Mouse (Mus musculus): Measurements from ENCODE around the gene Rhod. TPM values are rescaled to one million over a fixed set of nuclear protein-coding genes. Genes with fewer than 3 reads are reported as not detected.

Gene Rhod
- polyA plus RNA-seq (2015; fragmentation: Nextera tagmentation; extraction: Ambion mirVana), result 25.0 and 25.1 TPM in 2 replicates

GRCm38 (mm10) chr19:4439161-4439801 is at the start of gene Rhod:
Rhod (minus strand) TSS chr19:4439432.
- peak within 1 kb of the TSS; percentile 85 for H3K4me3 ChIP-seq
- peak within 1 kb of the TSS; percentile 90 for H3K4me2 ChIP-seq
- peak within 1 kb of the TSS; percentile 53 for H3K27ac ChIP-seq (replicated peaks)
- H3K4me1 ChIP-seq, result peaks cover 48% of the 10 kb centered on the region
- whole genome bisulfite sequencing, result 1% methylated on average over 48 of the region's 51 CpGs
- H3K27me3 ChIP-seq (replicated peaks), result no peaks in the 10 kb centered on the region
- peaks cover 16% of the 10 kb centered on the region for H3K36me3 ChIP-seq
- no peaks in the 10 kb centered on the region for H3K9me3 ChIP-seq
- ATAC-seq (ENCODE audit: extremely low read depth, insufficient number of reproducible peaks, low FRiP score, low TSS enrichment), result 0 out of 2 replicates have a peak, but pooled peaks have one; percentile 5
- H3K9ac ChIP-seq, result peak within 1 kb of the TSS; percentile 93

GRCm38 (mm10) chr19:4487877-4488276 is 48.6 kb upstream of the Rhod start:
- ATAC-seq (ENCODE audit: extremely low read depth, insufficient number of reproducible peaks, low FRiP score, low TSS enrichment), result no peak

GRCm38 (mm10) chr19:4485006-4485405 is 45.8 kb upstream of the Rhod start:
- Histone ChIP-seq H3K36me3 (no peaks in the 10 kb centered on the region), H3K4me2 (no peak overlapping the region), H3K27ac (replicated peaks) (no peak overlapping the region), H3K27me3 (replicated peaks) (no peaks in the 10 kb centered on the region), H3K4me3 (no peak overlapping the region), H3K9ac (no peak overlapping the region), H3K4me1 (peaks cover 8% of the 10 kb centered on the region), H3K9me3 (no peaks in the 10 kb centered on the region)
- no peak for ATAC-seq (ENCODE audit: extremely low read depth, insufficient number of reproducible peaks, low FRiP score, low TSS enrichment)
- WGBS, result 58% methylated on average over 5 of the region's 5 CpGs

More at GRCm38 (mm10) chr19:4487877-4488276, 48.6 kb upstream of the Rhod start:
- H3K4me2 ChIP-seq, result no peak overlapping the region
- H3K9ac ChIP-seq, result no peak overlapping the region
- H3K27ac ChIP-seq (replicated peaks), result no peak overlapping the region
- peaks cover 8% of the 10 kb centered on the region for H3K4me1 ChIP-seq
- H3K9me3 ChIP-seq, result no peaks in the 10 kb centered on the region
- H3K4me3 ChIP-seq, result no peak overlapping the region
- H3K27me3 ChIP-seq (replicated peaks), result no peaks in the 10 kb centered on the region
- WGBS, result 45% methylated on average over 2 of the region's 2 CpGs
- no peaks in the 10 kb centered on the region for H3K36me3 ChIP-seq

GRCm38 (mm10) chr19:4482111-4482859 is 43.1 kb upstream of the Rhod start:
- Histone ChIP-seq H3K4me2 (no peak overlapping the region), H3K4me1 (peaks cover 8% of the 10 kb centered on the region), H3K36me3 (no peaks in the 10 kb centered on the region), H3K9ac (no peak overlapping the region), H3K9me3 (no peaks in the 10 kb centered on the region), H3K27ac (replicated peaks) (no peak overlapping the region), H3K27me3 (replicated peaks) (peaks cover 12% of the 10 kb centered on the region), H3K4me3 (no peak overlapping the region)
- 80% methylated on average over 3 of the region's 3 CpGs for WGBS
- no peak for ATAC-seq (ENCODE audit: extremely low read depth, insufficient number of reproducible peaks, low FRiP score, low TSS enrichment)

GRCm38 (mm10) chr19:4481326-4481725 is 42.1 kb upstream of the Rhod start:
- 29% methylated on average over 4 of the region's 4 CpGs for whole genome bisulfite sequencing

GRCm38 (mm10) chr19:4480041-4480440 is 40.8 kb upstream of the Rhod start:
- 79% methylated on average over 2 of the region's 2 CpGs for WGBS
- no peak overlapping the region for H3K4me2 ChIP-seq
- no peak for ATAC-seq (ENCODE audit: extremely low read depth, insufficient number of reproducible peaks, low FRiP score, low TSS enrichment)
- H3K4me1 ChIP-seq, result peaks cover 15% of the 10 kb centered on the region
- no peak overlapping the region for H3K9ac ChIP-seq
- peaks cover 35% of the 10 kb centered on the region for H3K27me3 ChIP-seq (replicated peaks)
- no peak overlapping the region for H3K27ac ChIP-seq (replicated peaks)
- no peak overlapping the region for H3K4me3 ChIP-seq
- H3K9me3 ChIP-seq, result no peaks in the 10 kb centered on the region
- H3K36me3 ChIP-seq, result no peaks in the 10 kb centered on the region

More at GRCm38 (mm10) chr19:4481326-4481725, 42.1 kb upstream of the Rhod start:
- Histone ChIP-seq H3K9me3 (no peaks in the 10 kb centered on the region), H3K27me3 (replicated peaks) (peaks cover 22% of the 10 kb centered on the region), H3K4me3 (no peak overlapping the region), H3K4me1 (peaks cover 15% of the 10 kb centered on the region), H3K27ac (replicated peaks) (no peak overlapping the region), H3K9ac (no peak overlapping the region), H3K4me2 (no peak overlapping the region), H3K36me3 (no peaks in the 10 kb centered on the region)
- ATAC-seq (ENCODE audit: extremely low read depth, insufficient number of reproducible peaks, low FRiP score, low TSS enrichment), result no peak

GRCm38 (mm10) chr19:4478190-4478516 is 38.9 kb upstream of the Rhod start:
- ATAC-seq (ENCODE audit: extremely low read depth, insufficient number of reproducible peaks, low FRiP score, low TSS enrichment), result no peak
- no peaks in the 10 kb centered on the region for H3K36me3 ChIP-seq
- H3K4me2 ChIP-seq, result peak overlapping the region; percentile 85
- H3K27ac ChIP-seq (replicated peaks), result no peak overlapping the region
- peaks cover 15% of the 10 kb centered on the region for H3K4me1 ChIP-seq
- no peaks in the 10 kb centered on the region for H3K9me3 ChIP-seq
- H3K27me3 ChIP-seq (replicated peaks), result peaks cover 51% of the 10 kb centered on the region
- H3K4me3 ChIP-seq, result peak overlapping the region; percentile 63; the same call in 1 of the 2 replicates
- H3K9ac ChIP-seq, result 0 out of 2 replicates have a peak overlapping the region, but pooled peaks have one; percentile 54
- 36% methylated on average over 1 of the region's 1 CpGs for WGBS

- no peak for ATAC-seq (ENCODE audit: extremely low read depth, insufficient number of reproducible peaks, low FRiP score, low TSS enrichment)
- peaks cover 15% of the 10 kb centered on the region for H3K4me1 ChIP-seq
- peaks cover 56% of the 10 kb centered on the region for H3K27me3 ChIP-seq (replicated peaks)
- H3K9ac ChIP-seq, result peak within 1 kb of the TSS; percentile 80
- H3K36me3 ChIP-seq, result no peaks in the 10 kb centered on the region
- WGBS, result 11% methylated on average over 21 of the region's 21 CpGs
- peak within 1 kb of the TSS; percentile 85 for H3K4me2 ChIP-seq
- H3K27ac ChIP-seq (replicated peaks), result no peak within 1 kb of the TSS
- H3K9me3 ChIP-seq, result no peaks in the 10 kb centered on the region
- peak within 1 kb of the TSS; percentile 63 for H3K4me3 ChIP-seq
Measured at GRCm38 (mm10) chr19:4477345-4478189, 38.3 kb upstream of the Rhod start, which contains the start of gene Syt12. Syt12 (minus strand) TSS chr19:4477447.

GRCm38 (mm10) chr19:4476601-4477257 is 37.5 kb upstream of the Rhod start:
- H3K27ac ChIP-seq (replicated peaks), result no peak overlapping the region

GRCm38 (mm10) chr19:4475224-4475925 is 36.1 kb upstream of the Rhod start:
- peaks cover 15% of the 10 kb centered on the region for H3K4me1 ChIP-seq
- H3K4me2 ChIP-seq, result no peak overlapping the region
- no peak overlapping the region for H3K27ac ChIP-seq (replicated peaks)
- H3K9me3 ChIP-seq, result no peaks in the 10 kb centered on the region
- H3K9ac ChIP-seq, result no peak overlapping the region
- H3K36me3 ChIP-seq, result no peaks in the 10 kb centered on the region
- no peak overlapping the region for H3K4me3 ChIP-seq
- ATAC-seq (ENCODE audit: extremely low read depth, insufficient number of reproducible peaks, low FRiP score, low TSS enrichment), result no peak
- 69% methylated on average over 11 of the region's 11 CpGs for WGBS
- H3K27me3 ChIP-seq (replicated peaks), result peaks cover 65% of the 10 kb centered on the region

More at GRCm38 (mm10) chr19:4476601-4477257, 37.5 kb upstream of the Rhod start:
- peaks cover 64% of the 10 kb centered on the region for H3K27me3 ChIP-seq (replicated peaks)
- peak overlapping the region; percentile 85 for H3K4me2 ChIP-seq
- H3K4me1 ChIP-seq, result peaks cover 15% of the 10 kb centered on the region
- peak overlapping the region; percentile 80 for H3K9ac ChIP-seq
- ATAC-seq (ENCODE audit: extremely low read depth, insufficient number of reproducible peaks, low FRiP score, low TSS enrichment), result peak; percentile 51; the same call in 1 of the 2 replicates
- H3K9me3 ChIP-seq, result no peaks in the 10 kb centered on the region
- H3K4me3 ChIP-seq, result peak overlapping the region; percentile 63
- no peaks in the 10 kb centered on the region for H3K36me3 ChIP-seq
- WGBS, result under 1% methylated on average over 63 of the region's 70 CpGs

All from heart, embryonic 13.5 days (tissue).